Mouse (Mus musculus): ENCODE measurements around the gene Pde6c. TPM values are rescaled to one million over a fixed set of nuclear protein-coding genes. Genes with fewer than 3 reads are reported as not detected.

Gene Pde6c
- polyA plus RNA-seq, 1 experiment from 2014 or later: 0.24 TPM

- Histone ChIP-seq H3K9me3 (no peaks in the 10 kb centered on the region), H3K27ac (no peak overlapping the region), H3K4me2 (replicated peaks) (0 out of 2 replicates have a peak overlapping the region, but pooled peaks have one; percentile 25), H3K4me3 (replicated peaks) (no peak overlapping the region), H3K4me1 (replicated peaks) (no peaks in the 10 kb centered on the region), H3K9ac (no peak overlapping the region), H3K27me3 (replicated peaks) (no peaks in the 10 kb centered on the region), H3K36me3 (no peaks in the 10 kb centered on the region)
- ATAC-seq: peak; percentile 47
- WGBS: 67% methylated on average over 21 of the region's 21 CpGs
Observed at GRCm38 (mm10) chr19:38161648-38162354, 29.2 kb downstream of the Pde6c start.

GRCm38 (mm10) chr19:38164633-38165032, 32.1 kb downstream of the Pde6c start:
- Histone ChIP-seq H3K4me3 (replicated peaks) (no peak overlapping the region), H3K27me3 (replicated peaks) (no peaks in the 10 kb centered on the region), H3K9ac (no peak overlapping the region), H3K4me1 (replicated peaks) (no peaks in the 10 kb centered on the region), H3K36me3 (no peaks in the 10 kb centered on the region), H3K4me2 (replicated peaks) (no peak overlapping the region), H3K9me3 (no peaks in the 10 kb centered on the region), H3K27ac (no peak overlapping the region)
- ATAC-seq: peak; percentile 87
- 40% methylated on average over 2 of the region's 2 CpGs for WGBS

DNA sequence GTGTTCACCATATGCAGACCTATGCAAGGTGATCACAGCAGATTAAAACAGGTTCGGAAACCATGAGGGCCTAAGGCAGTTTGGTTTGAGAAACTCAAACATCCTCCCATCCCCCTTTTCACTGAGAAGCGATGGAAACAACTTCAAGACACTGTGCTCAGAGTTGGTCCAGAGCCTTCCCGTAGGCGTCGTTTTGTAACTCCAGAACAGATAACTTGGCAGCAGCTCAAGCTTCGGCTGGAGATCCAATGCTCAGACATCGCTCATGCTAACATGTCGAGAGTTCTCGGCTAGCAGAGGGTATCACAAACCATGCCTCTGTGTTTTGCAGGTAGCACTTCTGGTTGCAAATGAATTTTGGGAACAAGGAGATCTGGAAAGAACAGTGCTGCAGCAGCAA, 47.1 kb downstream of the Pde6c start:
- H3K4me3 ChIP-seq (replicated peaks): no peak overlapping the region
- no peak overlapping the region for H3K27ac ChIP-seq
- no peaks in the 10 kb centered on the region for H3K9me3 ChIP-seq
- no peak for ATAC-seq
- no peak overlapping the region for H3K4me2 ChIP-seq (replicated peaks)
- H3K9ac ChIP-seq: no peak overlapping the region
- no peaks in the 10 kb centered on the region for H3K27me3 ChIP-seq (replicated peaks)
- H3K36me3 ChIP-seq: no peaks in the 10 kb centered on the region
- WGBS: 85% methylated on average over 9 of the region's 9 CpGs
- no peaks in the 10 kb centered on the region for H3K4me1 ChIP-seq (replicated peaks)

DNA sequence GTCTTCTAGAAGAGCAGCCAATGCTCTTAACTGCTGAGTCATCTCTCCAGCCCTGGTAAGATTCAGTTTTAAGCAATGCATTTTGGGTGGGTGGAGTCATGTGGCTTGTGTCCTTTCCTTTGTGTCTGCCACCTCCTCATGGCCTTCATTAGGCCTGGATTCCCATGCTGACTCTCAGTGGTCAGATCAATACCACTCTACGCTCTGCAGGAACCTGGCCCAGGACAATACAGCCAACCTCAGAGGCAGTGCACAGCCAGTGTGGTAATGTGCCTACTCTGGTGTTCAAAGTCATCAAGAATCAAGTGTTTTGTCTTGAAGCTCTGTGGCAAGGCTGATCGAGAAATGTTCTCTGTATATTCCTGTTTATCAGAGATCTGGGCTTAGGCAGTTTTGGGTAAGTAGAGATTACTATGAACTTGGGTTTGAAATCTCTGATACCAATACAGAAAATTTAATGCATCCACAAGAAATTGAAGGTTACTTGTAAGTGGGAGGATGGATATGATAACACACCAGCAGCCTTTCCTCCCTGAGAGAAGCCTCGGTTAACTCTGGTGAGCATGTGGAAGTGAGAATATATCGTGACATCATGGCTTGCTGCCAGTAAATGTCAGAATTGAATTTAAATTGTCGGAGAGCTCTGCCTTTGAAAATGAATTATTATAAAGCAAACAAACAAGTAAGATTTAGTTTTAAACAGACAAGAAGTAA, 54.2 kb downstream of the Pde6c start:
- H3K4me3 ChIP-seq (replicated peaks): no peak overlapping the region
- H3K4me2 ChIP-seq (replicated peaks): no peak overlapping the region
- peaks cover 4% of the 10 kb centered on the region; the same call in 1 of the 2 replicates for H3K36me3 ChIP-seq
- no peak overlapping the region for H3K27ac ChIP-seq
- H3K27me3 ChIP-seq (replicated peaks): no peaks in the 10 kb centered on the region
- WGBS: 84% methylated on average over 5 of the region's 5 CpGs
- H3K9ac ChIP-seq: no peak overlapping the region
- ATAC-seq: no peak
- H3K4me1 ChIP-seq (replicated peaks): no peaks in the 10 kb centered on the region
- H3K9me3 ChIP-seq: no peaks in the 10 kb centered on the region

- H3K36me3 ChIP-seq: peaks cover 4% of the 10 kb centered on the region; the same call in 1 of the 2 replicates
- WGBS: 84% methylated on average over 2 of the region's 2 CpGs
- ATAC-seq: no peak
Observed at GRCm38 (mm10) chr19:38187345-38187680, 54.7 kb downstream of the Pde6c start.

GRCm38 (mm10) chr19:38190606-38191005, 58.0 kb downstream of the Pde6c start:
- H3K36me3 ChIP-seq: peaks cover 4% of the 10 kb centered on the region; the same call in 1 of the 2 replicates
- no peak overlapping the region for H3K27ac ChIP-seq
- H3K4me1 ChIP-seq (replicated peaks): no peaks in the 10 kb centered on the region
- no peak overlapping the region for H3K4me3 ChIP-seq (replicated peaks)
- no peak for ATAC-seq
- H3K4me2 ChIP-seq (replicated peaks): no peak overlapping the region
- no peak overlapping the region for H3K9ac ChIP-seq
- 76% methylated on average over 3 of the region's 3 CpGs for whole genome bisulfite sequencing
- H3K9me3 ChIP-seq: no peaks in the 10 kb centered on the region
- H3K27me3 ChIP-seq (replicated peaks): no peaks in the 10 kb centered on the region

More at GRCm38 (mm10) chr19:38187345-38187680, 54.7 kb downstream of the Pde6c start:
- no peak overlapping the region for H3K9ac ChIP-seq
- H3K4me2 ChIP-seq (replicated peaks): no peak overlapping the region
- H3K9me3 ChIP-seq: no peaks in the 10 kb centered on the region
- H3K4me1 ChIP-seq (replicated peaks): no peaks in the 10 kb centered on the region
- H3K27me3 ChIP-seq (replicated peaks): no peaks in the 10 kb centered on the region
- no peak overlapping the region for H3K4me3 ChIP-seq (replicated peaks)
- H3K27ac ChIP-seq: no peak overlapping the region

- WGBS: 60% methylated on average over 5 of the region's 5 CpGs
- peak; percentile 80 for ATAC-seq
- H3K9ac ChIP-seq: no peak overlapping the region
- H3K9me3 ChIP-seq: no peaks in the 10 kb centered on the region
- H3K36me3 ChIP-seq: peaks cover 4% of the 10 kb centered on the region; the same call in 1 of the 2 replicates
- no peak overlapping the region for H3K4me3 ChIP-seq (replicated peaks)
- H3K4me1 ChIP-seq (replicated peaks): no peaks in the 10 kb centered on the region
- H3K27me3 ChIP-seq (replicated peaks): no peaks in the 10 kb centered on the region
- no peak overlapping the region for H3K27ac ChIP-seq
- no peak overlapping the region for H3K4me2 ChIP-seq (replicated peaks)
Observed at GRCm38 (mm10) chr19:38191446-38191845, 58.9 kb downstream of the Pde6c start.

DNA sequence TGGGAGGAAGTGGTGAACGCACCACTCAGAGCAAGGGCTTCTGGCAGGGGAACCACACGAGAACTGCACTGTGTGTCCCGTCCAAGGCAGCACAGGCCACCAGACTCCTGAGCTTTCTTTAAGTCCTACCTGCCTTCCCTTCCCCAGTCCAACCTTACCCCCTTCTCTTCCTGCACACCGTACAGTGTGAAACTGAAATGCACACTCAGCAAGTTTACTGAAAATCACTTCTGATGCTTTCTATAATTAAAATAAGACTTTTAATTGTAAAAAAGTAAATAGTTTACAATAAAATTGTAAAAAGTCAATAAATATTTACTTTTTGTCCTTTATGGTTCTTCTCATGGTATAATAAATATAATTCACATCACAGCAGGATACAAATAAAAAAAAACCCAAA, 62.7 kb downstream of the Pde6c start:
- no peaks in the 10 kb centered on the region for H3K27me3 ChIP-seq (replicated peaks)
- ATAC-seq: no peak
- WGBS: 88% methylated on average over 4 of the region's 4 CpGs
- no peaks in the 10 kb centered on the region for H3K4me1 ChIP-seq (replicated peaks)
- no peak overlapping the region for H3K4me2 ChIP-seq (replicated peaks)
- no peak overlapping the region for H3K9ac ChIP-seq
- no peaks in the 10 kb centered on the region for H3K36me3 ChIP-seq
- no peak overlapping the region for H3K4me3 ChIP-seq (replicated peaks)
- no peak overlapping the region for H3K27ac ChIP-seq
- H3K9me3 ChIP-seq: no peaks in the 10 kb centered on the region

- no peak overlapping the region for H3K9ac ChIP-seq
- no peaks in the 10 kb centered on the region for H3K36me3 ChIP-seq
- H3K27me3 ChIP-seq (replicated peaks): no peaks in the 10 kb centered on the region
- no peak overlapping the region for H3K27ac ChIP-seq
- H3K4me1 ChIP-seq (replicated peaks): no peaks in the 10 kb centered on the region
- 81% methylated on average over 5 of the region's 5 CpGs for WGBS
- no peak overlapping the region for H3K4me2 ChIP-seq (replicated peaks)
- ATAC-seq: no peak
- H3K9me3 ChIP-seq: no peaks in the 10 kb centered on the region
- H3K4me3 ChIP-seq (replicated peaks): no peak overlapping the region
Observed at GRCm38 (mm10) chr19:38198731-38199130, 66.2 kb downstream of the Pde6c start.

DNA sequence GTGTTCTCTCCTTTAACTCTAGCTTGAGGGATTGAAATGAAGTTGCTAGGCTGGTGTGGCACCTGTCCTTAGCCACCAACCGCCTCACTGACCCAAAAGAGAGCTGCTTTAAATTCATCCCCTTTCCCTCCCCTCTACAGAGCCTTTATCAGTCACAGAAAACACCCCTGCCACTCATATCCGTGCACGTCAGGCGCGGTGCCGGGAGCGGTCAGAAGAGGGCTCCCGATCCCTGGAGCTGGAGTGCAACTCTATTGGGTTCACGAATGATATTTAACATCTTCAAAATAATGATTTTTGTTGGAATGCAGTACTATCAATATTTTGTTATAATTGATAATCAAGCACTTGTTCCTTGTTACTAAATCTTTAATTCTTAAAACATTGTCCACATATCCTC, 74.1 kb downstream of the Pde6c start:
- Histone ChIP-seq H3K27me3 (replicated peaks) (no peaks in the 10 kb centered on the region), H3K9ac (no peak overlapping the region), H3K4me2 (replicated peaks) (no peak overlapping the region), H3K36me3 (no peaks in the 10 kb centered on the region), H3K4me1 (replicated peaks) (no peaks in the 10 kb centered on the region), H3K9me3 (no peaks in the 10 kb centered on the region), H3K27ac (no peak overlapping the region), H3K4me3 (replicated peaks) (no peak overlapping the region)
- ATAC-seq: no peak
- WGBS: 53% methylated on average over 9 of the region's 9 CpGs

- no peak overlapping the region for H3K9ac ChIP-seq
- WGBS: 95% methylated on average over 3 of the region's 3 CpGs
- no peaks in the 10 kb centered on the region for H3K36me3 ChIP-seq
- H3K27me3 ChIP-seq (replicated peaks): no peaks in the 10 kb centered on the region
- H3K9me3 ChIP-seq: no peaks in the 10 kb centered on the region
- H3K4me2 ChIP-seq (replicated peaks): no peak overlapping the region
- H3K27ac ChIP-seq: no peak overlapping the region
- no peak for ATAC-seq
- 0 out of 2 replicates have a peak, but pooled peaks cover under 1% of the 10 kb centered on the region for H3K4me1 ChIP-seq (replicated peaks)
- H3K4me3 ChIP-seq (replicated peaks): no peak overlapping the region
Observed at GRCm38 (mm10) chr19:38217696-38218095, 85.1 kb downstream of the Pde6c start.

DNA sequence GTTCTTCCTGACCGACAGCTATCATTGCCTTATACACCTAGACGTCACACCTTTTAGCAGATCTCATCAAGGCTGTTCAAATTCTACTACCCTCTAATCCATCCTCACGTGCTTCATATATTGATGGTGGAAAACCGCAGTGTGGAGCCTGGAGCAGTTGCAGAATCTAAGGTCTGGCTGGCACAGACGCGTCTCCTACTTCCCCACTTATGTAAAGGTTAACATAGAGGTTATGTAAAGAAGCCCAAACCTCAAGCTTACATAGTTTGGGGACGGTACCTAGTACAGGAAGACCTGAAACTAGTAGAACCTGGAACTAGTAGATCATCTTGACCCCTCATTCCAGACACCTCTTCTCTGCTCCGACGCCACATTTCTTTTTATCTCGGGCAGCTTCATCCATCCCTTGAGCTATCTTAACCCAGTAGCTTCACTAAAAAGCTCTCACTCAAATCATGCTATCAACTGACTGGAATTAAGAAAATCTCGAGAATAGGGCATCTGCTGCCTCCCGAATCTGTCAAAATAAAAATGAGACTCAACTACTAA, 90.8 kb downstream of the Pde6c start:
- peak overlapping the region; percentile 76 for H3K9ac ChIP-seq
- ATAC-seq: peak; percentile 35
- H3K27me3 ChIP-seq (replicated peaks): no peaks in the 10 kb centered on the region
- H3K4me3 ChIP-seq (replicated peaks): peak overlapping the region; percentile 79
- peak overlapping the region; percentile 73 for H3K4me2 ChIP-seq (replicated peaks)
- no peaks in the 10 kb centered on the region for H3K9me3 ChIP-seq
- H3K27ac ChIP-seq: peak overlapping the region; percentile 94
- no peaks in the 10 kb centered on the region for H3K36me3 ChIP-seq
- 11% methylated on average over 12 of the region's 12 CpGs for WGBS
- H3K4me1 ChIP-seq (replicated peaks): peaks cover 6% of the 10 kb centered on the region; the same call in 1 of the 2 replicates

Measured in intestine, embryonic 15.5 days (tissue).